Mouse (Mus musculus) c-Kit-positive CD71-negative TER-119-negative erythroid progenitor cells, embryonic 14.5 days (primary cell): Measurements from ENCODE around the gene Trappc6b.

ENCODE experiments used
- DNase-seq: peaks from one replicate; pipeline ENCODE4 v3.0.0-alpha.2; 2013; ENCODE audit warnings: low read depth

The Trappc6b gene

DNA sequence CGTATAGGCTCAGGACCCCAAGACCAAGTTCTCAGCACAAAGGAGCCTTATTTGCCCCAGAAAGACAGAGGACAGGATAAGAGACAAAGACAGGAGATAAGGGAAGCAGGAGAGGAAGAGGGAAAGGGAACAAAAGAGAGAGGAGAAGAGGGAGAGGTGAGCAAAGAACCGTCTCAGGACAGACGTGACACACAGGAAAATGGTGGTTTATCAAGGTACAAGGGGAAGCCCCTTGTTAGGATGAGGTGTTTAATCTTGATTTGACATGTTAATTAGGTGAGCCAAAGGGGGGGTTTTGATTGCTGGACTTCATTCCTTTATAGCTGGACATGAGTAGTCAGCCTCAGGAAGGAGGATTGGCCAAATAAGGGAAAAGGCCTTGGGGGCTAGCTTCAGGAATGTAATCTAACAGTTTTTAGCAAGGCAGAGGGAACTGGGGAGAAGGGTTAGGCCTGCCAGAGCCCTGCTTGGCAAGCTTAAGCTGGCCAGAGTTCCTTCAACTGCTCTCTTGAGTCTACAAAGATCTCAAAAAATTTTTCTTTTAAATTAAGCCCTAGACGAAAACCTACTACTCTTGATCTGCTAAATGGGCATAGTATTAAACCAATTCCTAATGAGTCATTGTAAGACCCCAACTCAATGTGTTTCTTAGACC is 5.9 kb downstream of the Trappc6b start:
- no peak for DNase-seq

- DNase-seq: no peak
These were observed 7.3 kb downstream of the Trappc6b start for GRCm38 (mm10) chr12:59053976-59054375.

- no peak for DNase-seq
These were observed 8.1 kb downstream of the Trappc6b start for GRCm38 (mm10) chr12:59053166-59053565.

- no peak for DNase-seq
These were observed 8.8 kb downstream of the Trappc6b start for GRCm38 (mm10) chr12:59052470-59052869.

GRCm38 (mm10) chr12:59040851-59041250 is 20.4 kb downstream of the Trappc6b start:
- DNase-seq: no peak

DNA sequence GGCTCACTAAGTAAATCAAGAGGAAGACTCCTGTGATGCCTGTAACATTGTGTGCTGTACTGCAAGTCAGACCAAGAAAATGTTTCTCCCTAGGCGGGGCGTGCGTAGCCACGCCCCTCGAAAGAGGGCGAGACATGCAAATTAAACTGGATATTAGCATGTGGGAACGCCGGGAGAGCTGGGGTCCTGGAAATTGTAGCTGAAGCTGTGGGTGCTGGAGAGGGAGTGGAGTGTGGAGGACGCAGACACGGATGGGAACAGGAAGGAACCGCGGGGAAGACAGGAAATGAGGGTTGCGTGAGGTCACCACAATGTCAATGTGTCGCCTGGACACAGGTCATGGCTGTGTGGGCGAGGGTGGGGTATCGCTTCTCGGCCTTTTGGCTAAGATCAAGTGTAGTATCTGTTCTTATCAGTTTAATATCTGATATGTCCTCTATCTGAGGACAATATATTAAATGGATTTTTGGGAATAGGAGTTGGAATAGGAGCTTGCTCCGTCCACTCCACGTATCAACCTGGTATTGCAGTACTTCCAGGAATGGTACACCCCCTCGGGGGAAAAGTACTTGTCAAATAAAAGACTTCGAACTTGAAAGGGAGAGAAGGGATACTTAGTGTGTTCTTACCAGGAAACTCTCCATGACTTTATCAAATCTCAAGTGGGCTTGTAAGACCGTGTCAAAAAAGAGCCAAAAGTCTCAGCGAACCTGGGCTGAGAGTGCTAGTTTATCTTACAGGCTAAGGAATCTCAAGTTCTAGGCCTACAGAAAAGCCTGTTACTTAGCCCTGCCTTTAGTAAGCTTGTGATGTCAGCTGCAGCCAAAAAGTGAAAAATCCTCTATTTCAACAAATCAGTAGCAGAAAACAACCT is 21.1 kb downstream of the Trappc6b start:
- peak; percentile 80 for DNase-seq

DNA sequence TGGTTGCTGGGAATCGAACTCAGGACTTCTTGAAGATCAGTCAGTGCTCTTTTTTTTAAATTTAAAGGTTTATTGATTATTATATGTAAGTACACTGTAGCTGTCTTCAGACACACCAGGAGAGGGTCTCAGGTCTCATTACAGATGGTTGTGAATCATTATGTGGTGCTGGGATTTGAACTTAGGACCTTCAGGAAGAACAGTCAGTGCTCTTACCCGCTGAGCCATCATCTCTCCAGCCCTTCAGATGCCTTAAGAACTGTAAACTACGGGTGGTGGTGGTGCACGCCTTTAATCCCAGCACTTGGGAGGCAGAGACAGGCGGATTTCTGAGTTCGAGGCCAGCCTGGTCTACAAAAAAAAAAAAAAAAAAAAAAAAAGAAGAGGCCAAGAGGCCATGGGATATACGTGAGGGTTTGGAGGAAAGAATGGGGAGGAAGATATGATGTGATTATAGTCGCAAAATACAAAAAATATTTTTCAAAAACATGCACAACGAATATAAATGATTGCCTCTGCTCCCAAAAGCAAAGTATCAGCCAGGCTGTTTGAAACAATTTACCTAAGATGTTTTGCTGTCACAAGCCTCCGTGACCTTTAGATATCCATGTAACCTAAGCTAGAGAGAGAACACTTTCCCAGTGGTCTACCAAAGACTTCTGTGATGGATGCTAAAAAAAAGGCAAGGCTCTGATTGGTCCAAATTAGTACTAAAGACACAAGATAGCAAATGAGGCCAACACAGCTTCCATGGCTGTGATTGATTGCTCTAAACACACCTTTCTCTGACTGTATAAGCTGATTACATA is 21.9 kb downstream of the Trappc6b start:
- no peak for DNase-seq

- no peak for DNase-seq
These were observed 29.2 kb downstream of the Trappc6b start for GRCm38 (mm10) chr12:59032101-59032500.

DNA sequence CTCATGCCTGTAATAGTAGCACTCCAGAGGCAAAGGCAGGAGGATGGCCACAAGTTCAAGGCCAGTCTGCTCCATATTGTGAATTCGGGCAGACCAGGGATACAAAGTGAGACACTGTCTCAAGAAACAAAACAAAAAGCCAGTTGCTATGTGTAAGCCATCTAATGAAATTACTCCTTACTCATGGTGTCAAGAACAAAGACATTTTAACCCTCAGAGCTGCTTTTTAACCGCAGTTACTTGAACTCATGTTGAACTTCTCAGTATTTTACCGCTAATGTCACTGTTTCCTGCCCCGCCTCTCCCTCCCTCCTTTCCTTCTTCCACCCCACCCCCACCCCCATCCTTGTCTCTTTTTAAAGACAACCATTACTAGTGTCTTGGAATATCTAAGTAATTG is 40.0 kb downstream of the Trappc6b start:
- no peak for DNase-seq

DNA sequence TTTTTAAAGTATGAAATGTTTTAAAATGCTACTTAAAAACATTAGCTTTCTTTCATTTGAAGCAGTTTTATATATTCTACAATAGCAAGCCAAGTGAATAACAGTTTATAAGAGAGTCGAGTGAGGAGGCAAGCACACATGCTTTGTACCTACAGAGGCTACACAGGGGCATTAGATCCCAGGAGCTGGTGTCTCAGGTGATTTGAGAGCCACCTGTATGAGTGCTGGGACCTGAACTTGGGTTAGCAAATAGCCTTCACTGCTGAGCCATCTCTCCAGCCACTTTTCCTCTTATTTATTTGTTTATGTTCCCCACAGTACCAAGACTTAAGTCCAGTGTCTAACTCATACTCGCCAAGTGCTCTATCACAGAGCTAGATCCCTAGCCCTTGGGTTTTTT is 41.4 kb downstream of the Trappc6b start:
- no peak for DNase-seq

DNA sequence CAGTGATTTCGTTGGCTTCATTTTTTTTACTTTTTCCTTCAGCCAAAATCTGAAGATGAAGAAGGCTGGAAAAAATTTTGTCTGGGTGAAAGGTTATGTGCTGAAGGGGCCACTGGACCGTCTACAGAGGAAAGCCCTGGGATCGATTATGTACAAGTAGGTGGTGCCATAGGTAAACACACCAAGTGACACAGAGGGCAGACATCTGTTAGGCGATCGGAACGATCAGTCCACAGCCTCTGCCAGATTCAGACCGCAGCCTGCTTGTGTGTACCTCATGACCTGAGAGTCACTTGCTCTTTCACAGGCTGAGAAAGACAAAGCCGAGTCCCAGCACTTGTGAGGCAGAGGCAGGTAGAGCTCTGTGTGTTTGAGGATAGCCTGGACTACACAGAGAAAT is 43.3 kb downstream of the Trappc6b start:
- no peak for DNase-seq

DNA sequence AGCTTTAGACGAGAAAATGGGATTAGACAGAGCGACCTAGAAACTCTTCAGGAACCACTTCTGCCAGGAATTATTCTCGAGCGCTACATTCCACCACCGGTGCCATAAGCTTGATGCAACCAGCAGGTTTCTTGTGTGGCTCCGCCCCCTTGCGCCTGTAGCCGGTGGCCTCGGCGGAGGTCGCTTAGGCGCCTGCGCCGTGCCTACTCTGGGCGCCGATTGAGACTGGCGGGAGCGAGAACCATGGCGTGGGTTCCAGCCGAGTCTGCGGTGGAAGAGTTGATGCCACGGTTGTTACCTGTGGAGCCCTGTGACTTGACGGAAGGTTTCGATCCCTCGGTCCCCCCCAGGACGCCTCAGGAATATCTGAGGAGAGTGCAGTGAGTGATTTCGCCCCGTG is 48.0 kb downstream of the Trappc6b start, which contains the start of gene Gemin2:
Gene Gemin2, plus strand, starts transcription at position 160 of the 400 bp plus-strand sequence.
- peak; percentile 84 for DNase-seq

DNA sequence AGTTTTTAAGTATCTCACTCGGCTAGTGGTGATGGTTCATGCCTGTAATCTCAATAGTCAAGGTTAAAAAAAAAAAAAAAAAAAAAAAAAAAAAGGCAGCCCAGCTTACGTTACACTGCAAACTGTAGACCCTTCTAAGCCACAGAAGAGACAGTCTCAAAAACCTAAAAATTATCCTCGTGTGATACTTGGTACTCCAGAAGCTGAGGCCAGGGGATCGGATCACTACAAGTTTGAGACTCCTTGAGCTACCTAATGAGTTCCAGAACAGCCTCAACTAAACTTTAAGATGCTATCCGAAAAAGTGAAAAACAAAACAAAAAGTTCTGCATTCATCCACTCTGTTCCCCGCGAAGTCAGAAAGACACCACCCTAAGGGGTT is 48.6 kb downstream of the Trappc6b start:
- peak; percentile 31 for DNase-seq

DNA sequence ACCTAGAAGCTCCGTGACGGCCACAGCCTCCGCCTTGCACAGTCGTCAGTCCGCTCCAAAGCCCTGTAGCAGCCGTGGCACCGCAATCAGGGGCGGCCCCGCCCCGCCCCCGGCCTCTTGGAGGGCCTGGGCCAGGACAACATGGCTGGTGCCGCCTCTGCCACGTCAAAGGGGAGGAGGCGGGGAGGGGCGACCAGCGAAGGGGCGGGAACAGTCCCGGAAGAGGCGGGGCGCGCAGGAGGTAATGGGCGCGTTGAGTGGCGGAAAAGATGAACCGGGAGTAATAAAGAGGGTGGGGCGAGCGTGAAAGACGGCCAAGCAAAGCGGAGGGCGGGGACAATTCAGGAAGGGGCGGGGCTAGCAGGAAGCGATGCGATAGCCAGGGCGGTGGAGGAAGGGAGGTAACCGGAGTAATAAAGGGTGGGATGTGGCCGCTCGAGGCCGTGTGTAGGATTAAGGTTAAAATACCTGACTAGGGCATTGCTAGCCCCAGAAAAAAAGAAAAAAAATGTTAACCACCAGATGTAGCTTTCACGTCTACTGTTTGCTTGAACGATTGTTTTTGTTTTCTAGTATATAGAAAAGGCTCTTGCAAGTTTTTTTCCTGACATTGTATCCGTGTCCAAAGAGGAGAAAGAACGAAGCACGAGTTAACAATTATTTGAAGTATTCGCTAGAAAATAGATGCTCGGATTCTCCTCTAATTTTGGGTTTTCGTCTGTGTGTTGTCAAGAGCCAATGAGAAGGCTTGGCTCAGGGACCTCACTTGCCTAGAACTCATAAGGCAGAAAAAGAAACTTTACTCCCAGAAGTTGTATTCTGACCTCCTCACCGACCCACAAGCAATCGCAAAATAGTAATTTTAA is 49.2 kb downstream of the Trappc6b start, which contains the start of gene Sec23a:
Gene Sec23a, minus strand, starts transcription at position 174 of the 866 bp plus-strand sequence.
- peak; percentile 89 for DNase-seq

DNA sequence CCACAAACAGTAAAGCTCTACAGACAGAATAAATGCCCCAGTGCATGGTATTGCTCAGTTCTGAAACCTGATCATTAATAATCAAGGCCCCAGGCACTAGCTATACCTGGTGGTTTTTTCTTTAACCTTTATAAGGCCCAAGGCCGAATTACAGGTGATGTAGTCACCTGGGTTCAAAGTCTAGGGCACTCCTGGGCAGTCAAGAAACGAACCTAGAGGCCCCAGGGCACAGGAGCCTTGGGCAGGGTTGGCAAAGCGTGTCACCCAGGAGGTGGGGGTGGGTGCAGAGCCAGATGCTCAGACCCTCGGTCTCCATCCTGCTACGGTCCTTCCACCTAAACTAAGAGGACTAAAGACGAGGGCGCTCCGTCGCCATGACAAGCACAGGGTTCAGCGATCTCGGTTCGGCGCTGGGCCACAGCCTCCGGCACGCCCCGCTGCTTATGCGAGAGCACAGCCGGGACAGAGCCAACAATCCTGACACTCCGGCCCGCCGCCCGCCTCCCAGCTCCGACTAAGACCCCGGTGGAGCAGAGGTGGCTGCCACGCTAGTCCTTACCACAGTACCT is 49.9 kb downstream of the Trappc6b start:
- no peak for DNase-seq

GRCm38 (mm10) chr12:59010482-59010881 is 50.8 kb downstream of the Trappc6b start:
- no peak for DNase-seq
